Mouse (Mus musculus): ENCODE data around the gene Spp1. TPM values are rescaled to one million over a fixed set of nuclear protein-coding genes. Genes with fewer than 3 reads are reported as not detected.

Gene Spp1
- polyA plus RNA-seq, 1 experiment from 2014 or later: 10.1 TPM

DNA sequence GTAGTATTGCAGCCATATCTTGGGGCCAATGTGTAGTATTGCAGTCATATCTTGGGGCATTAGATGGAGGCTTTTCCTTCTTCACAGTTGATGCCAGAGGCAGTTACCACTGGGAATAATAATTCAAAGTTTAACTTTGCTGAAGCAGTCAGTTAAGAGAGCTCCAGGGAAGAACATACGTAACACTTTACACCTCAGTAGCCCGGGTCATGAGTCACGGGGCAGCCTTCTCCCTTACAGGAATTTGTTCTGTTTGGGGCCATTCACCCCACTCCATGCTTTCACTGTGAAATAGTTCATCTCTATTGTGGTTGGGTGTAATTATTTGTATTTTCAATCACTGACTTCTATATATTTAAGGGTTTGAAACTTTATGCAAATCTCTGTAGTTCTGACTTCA, 11.1 kb upstream of the Spp1 start:
- H3K27ac ChIP-seq (ENCODE audit: low read depth, low read length): no peak overlapping the region
- no peaks in the 10 kb centered on the region for H3K36me3 ChIP-seq (ENCODE audit: control insufficient read depth, insufficient read depth)
- TF ChIP-seq CTCF (IDR thresholded peaks at IDR 0.05; ENCODE audit: low read depth): no peak
- no peak overlapping the region for H3K4me2 ChIP-seq (replicated peaks; ENCODE audit: low read depth)
- no peaks in the 10 kb centered on the region for H3K27me3 ChIP-seq (replicated peaks; ENCODE audit: control insufficient read depth, insufficient read depth, low read length)
- ATAC-seq: no peak
- WGBS: 84% methylated on average over 3 of the region's 3 CpGs
- no peaks in the 10 kb centered on the region for H3K9me3 ChIP-seq (ENCODE audit: control insufficient read depth)
- H3K4me3 ChIP-seq (ENCODE audit: low read depth, low read length): no peak overlapping the region
- no peaks in the 10 kb centered on the region for H3K4me1 ChIP-seq (replicated peaks; ENCODE audit: control insufficient read depth, insufficient read depth, low read length)
- no peak overlapping the region for H3K9ac ChIP-seq (ENCODE audit: low read depth, low read length)

DNA sequence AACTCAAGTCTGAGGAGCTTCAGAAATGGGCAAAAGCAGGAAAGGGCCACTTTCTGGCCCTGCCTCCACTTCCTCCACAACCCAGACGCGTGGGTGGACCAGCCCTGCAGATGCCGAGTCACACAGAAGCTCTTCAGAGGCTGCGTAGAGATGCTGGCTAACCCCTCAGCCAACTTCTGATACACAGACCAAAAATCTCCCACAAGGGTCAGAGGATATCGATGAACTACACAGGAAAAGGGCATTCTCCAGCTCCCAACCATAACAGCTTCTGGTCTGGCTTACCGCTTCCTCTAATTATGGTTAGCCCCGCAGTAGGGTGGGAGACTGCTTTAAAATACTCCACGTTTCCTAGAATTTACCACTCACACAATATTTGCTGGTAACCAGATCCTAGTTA, 9.0 kb upstream of the Spp1 start:
- 72% methylated on average over 8 of the region's 8 CpGs for WGBS
- Histone ChIP-seq H3K4me1 (replicated peaks; ENCODE audit: control insufficient read depth, insufficient read depth, low read length) (no peaks in the 10 kb centered on the region), H3K9me3 (ENCODE audit: control insufficient read depth) (no peaks in the 10 kb centered on the region), H3K4me2 (replicated peaks; ENCODE audit: low read depth) (no peak overlapping the region), H3K4me3 (ENCODE audit: low read depth, low read length) (no peak overlapping the region), H3K9ac (ENCODE audit: low read depth, low read length) (no peak overlapping the region), H3K36me3 (ENCODE audit: control insufficient read depth, insufficient read depth) (no peaks in the 10 kb centered on the region), H3K27me3 (replicated peaks; ENCODE audit: control insufficient read depth, insufficient read depth, low read length) (no peaks in the 10 kb centered on the region), H3K27ac (ENCODE audit: low read depth, low read length) (no peak overlapping the region)
- no peak for TF ChIP-seq CTCF (IDR thresholded peaks at IDR 0.05; ENCODE audit: low read depth)
- no peak for ATAC-seq

DNA sequence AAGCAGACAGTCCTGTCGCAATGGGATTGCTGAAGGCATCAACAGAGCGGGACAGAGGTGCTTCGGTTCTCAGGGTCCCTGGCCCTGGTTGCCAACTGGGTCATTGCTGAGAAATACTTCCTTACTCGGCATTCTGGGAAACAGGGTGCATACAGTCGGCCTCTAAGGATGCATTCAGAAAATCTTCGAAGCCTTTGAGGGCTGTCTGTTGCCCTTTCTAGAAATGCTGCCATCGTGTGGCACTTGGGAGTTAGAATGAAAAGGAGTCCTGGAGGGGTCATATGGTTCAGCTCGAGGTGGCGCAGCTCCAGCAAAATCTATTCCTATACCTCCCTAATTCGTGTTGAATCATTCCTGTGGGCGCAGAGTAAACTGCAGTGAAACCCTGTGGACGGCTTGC, 2.0 kb upstream of the Spp1 start:
- Histone ChIP-seq H3K36me3 (ENCODE audit: control insufficient read depth, insufficient read depth) (no peaks in the 10 kb centered on the region), H3K4me1 (replicated peaks; ENCODE audit: control insufficient read depth, insufficient read depth, low read length) (no peaks in the 10 kb centered on the region), H3K9me3 (ENCODE audit: control insufficient read depth) (no peaks in the 10 kb centered on the region), H3K4me3 (ENCODE audit: low read depth, low read length) (no peak overlapping the region), H3K4me2 (replicated peaks; ENCODE audit: low read depth) (no peak overlapping the region), H3K9ac (ENCODE audit: low read depth, low read length) (no peak overlapping the region), H3K27ac (ENCODE audit: low read depth, low read length) (no peak overlapping the region), H3K27me3 (replicated peaks; ENCODE audit: control insufficient read depth, insufficient read depth, low read length) (no peaks in the 10 kb centered on the region)
- ATAC-seq: no peak
- TF ChIP-seq CTCF (IDR thresholded peaks at IDR 0.05; ENCODE audit: low read depth): peak; percentile 59
- 46% methylated on average over 12 of the region's 12 CpGs for WGBS

DNA sequence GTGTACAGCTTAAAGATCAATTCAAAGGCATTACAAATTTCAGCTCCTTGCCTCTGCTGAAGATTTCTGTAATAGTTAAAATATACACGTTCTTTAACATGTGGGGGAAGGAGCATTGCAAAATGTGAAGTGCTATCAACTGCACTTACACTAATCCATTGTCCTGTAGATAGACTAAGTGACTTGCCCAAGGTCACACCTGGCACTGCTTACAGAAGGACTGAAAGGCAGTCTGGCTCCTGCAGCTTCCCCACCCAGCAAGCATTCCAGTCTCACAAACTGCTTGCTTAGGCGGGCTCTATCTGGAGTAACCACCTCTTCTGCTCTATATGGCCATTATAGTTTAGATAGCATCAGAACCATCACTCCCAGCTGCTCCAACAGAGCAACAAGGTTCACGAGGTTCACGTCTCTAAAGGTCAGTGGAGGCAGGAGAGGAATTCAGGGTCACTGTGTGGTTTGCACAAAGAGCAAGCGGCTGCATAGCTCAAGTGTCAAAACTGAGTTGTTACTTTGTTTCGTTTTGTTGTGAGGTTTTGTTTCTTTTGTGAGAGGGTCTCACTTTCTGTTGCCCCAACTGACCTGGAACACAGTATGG, 851 bp upstream of the Spp1 start:
- ATAC-seq: no peak
- no peak for TF ChIP-seq CTCF (IDR thresholded peaks at IDR 0.05; ENCODE audit: low read depth)
- 47% methylated on average over 6 of the region's 6 CpGs for WGBS
- H3K4me2 ChIP-seq (replicated peaks; ENCODE audit: low read depth): no peak overlapping the region
- no peak overlapping the region for H3K4me3 ChIP-seq (ENCODE audit: low read depth, low read length)
- no peak overlapping the region for H3K9ac ChIP-seq (ENCODE audit: low read depth, low read length)
- no peaks in the 10 kb centered on the region for H3K36me3 ChIP-seq (ENCODE audit: control insufficient read depth, insufficient read depth)
- no peaks in the 10 kb centered on the region for H3K27me3 ChIP-seq (replicated peaks; ENCODE audit: control insufficient read depth, insufficient read depth, low read length)
- no peak overlapping the region for H3K27ac ChIP-seq (ENCODE audit: low read depth, low read length)
- H3K9me3 ChIP-seq (ENCODE audit: control insufficient read depth): no peaks in the 10 kb centered on the region
- H3K4me1 ChIP-seq (replicated peaks; ENCODE audit: control insufficient read depth, insufficient read depth, low read length): no peaks in the 10 kb centered on the region

DNA sequence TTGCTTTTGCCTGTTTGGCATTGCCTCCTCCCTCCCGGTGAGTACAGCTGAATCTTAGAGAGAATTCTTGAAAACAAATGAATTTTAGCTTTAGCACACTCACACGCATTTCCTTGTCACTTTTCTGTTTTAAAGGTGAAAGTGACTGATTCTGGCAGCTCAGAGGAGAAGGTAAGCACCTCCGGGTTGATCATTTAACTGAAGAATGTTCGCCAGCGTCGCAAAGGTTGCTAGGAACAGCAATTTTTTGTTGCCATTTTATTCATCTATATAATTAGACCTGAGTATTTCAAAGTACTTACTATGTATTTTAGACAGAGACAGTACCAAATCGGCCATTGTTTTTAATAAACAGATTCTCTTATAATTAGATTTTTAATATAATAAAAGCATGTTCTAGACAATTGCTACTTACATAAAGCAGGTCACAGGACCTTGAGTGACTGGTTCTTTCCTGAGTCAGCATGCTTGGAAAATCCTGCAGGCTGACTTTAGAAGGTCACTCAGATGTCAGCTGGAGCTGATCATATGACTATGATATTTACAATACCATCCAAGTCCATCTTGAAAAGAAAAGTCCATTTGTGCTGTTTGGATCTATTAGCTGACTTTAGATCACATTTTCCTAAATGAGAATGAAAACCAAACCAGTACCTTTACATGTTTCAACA, 1.6 kb downstream of the Spp1 start:
- no peaks in the 10 kb centered on the region for H3K27me3 ChIP-seq (replicated peaks; ENCODE audit: control insufficient read depth, insufficient read depth, low read length)
- H3K4me3 ChIP-seq (ENCODE audit: low read depth, low read length): no peak overlapping the region
- H3K4me1 ChIP-seq (replicated peaks; ENCODE audit: control insufficient read depth, insufficient read depth, low read length): no peaks in the 10 kb centered on the region
- no peak for TF ChIP-seq CTCF (IDR thresholded peaks at IDR 0.05; ENCODE audit: low read depth)
- H3K9me3 ChIP-seq (ENCODE audit: control insufficient read depth): no peaks in the 10 kb centered on the region
- WGBS: 48% methylated on average over 7 of the region's 7 CpGs
- no peaks in the 10 kb centered on the region for H3K36me3 ChIP-seq (ENCODE audit: control insufficient read depth, insufficient read depth)
- H3K4me2 ChIP-seq (replicated peaks; ENCODE audit: low read depth): no peak overlapping the region
- no peak for ATAC-seq
- H3K9ac ChIP-seq (ENCODE audit: low read depth, low read length): no peak overlapping the region
- no peak overlapping the region for H3K27ac ChIP-seq (ENCODE audit: low read depth, low read length)

DNA sequence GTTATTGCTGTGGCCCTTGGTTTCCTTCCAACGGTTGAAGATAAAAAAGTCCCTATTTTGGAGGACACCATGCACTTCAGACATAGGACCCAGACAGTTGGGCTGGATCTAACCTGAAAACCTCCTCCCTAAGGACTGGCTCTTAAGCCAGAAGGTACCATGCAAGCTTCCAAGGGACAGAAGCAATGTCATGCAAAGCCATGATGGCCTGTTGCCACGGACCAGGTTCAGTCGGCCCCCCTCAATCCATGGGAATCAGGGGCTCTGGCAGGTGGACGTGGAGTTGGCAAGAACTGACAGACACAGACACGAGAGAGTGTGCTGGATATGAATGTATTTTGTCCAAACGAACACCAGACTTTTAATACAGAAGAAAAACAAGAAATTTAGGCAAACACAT, 7.5 kb downstream of the Spp1 start:
- H3K36me3 ChIP-seq (ENCODE audit: control insufficient read depth, insufficient read depth): no peaks in the 10 kb centered on the region
- no peaks in the 10 kb centered on the region for H3K9me3 ChIP-seq (ENCODE audit: control insufficient read depth)
- H3K4me2 ChIP-seq (replicated peaks; ENCODE audit: low read depth): no peak overlapping the region
- ATAC-seq: no peak
- no peak overlapping the region for H3K27ac ChIP-seq (ENCODE audit: low read depth, low read length)
- no peak overlapping the region for H3K9ac ChIP-seq (ENCODE audit: low read depth, low read length)
- H3K4me3 ChIP-seq (ENCODE audit: low read depth, low read length): no peak overlapping the region
- 84% methylated on average over 6 of the region's 6 CpGs for WGBS
- TF ChIP-seq CTCF (IDR thresholded peaks at IDR 0.05; ENCODE audit: low read depth): no peak
- no peaks in the 10 kb centered on the region for H3K4me1 ChIP-seq (replicated peaks; ENCODE audit: control insufficient read depth, insufficient read depth, low read length)
- H3K27me3 ChIP-seq (replicated peaks; ENCODE audit: control insufficient read depth, insufficient read depth, low read length): no peaks in the 10 kb centered on the region
